Mouse (Mus musculus): ENCODE data around the gene Tagln2. TPM values are rescaled to one million over a fixed set of nuclear protein-coding genes. Genes with fewer than 3 reads are reported as not detected.

Tagln2 gene
- polyA plus RNA-seq, 1 experiment from 2014 or later: 187 TPM

- ATAC-seq (ENCODE audit: low read depth): no peak
- Histone ChIP-seq H3K27ac (replicated peaks) (no peak overlapping the region), H3K4me1 (replicated peaks) (peaks cover 18% of the 10 kb centered on the region), H3K9ac (no peak overlapping the region), H3K36me3 (peaks cover 71% of the 10 kb centered on the region), H3K9me3 (no peaks in the 10 kb centered on the region), H3K4me2 (no peak overlapping the region), H3K27me3 (peaks cover 7% of the 10 kb centered on the region), H3K4me3 (no peak overlapping the region)
- 76% methylated on average over 6 of the region's 6 CpGs for WGBS
These were observed 6.3 kb upstream of the Tagln2 start for GRCm38 (mm10) chr1:172493516-172493915.

DNA sequence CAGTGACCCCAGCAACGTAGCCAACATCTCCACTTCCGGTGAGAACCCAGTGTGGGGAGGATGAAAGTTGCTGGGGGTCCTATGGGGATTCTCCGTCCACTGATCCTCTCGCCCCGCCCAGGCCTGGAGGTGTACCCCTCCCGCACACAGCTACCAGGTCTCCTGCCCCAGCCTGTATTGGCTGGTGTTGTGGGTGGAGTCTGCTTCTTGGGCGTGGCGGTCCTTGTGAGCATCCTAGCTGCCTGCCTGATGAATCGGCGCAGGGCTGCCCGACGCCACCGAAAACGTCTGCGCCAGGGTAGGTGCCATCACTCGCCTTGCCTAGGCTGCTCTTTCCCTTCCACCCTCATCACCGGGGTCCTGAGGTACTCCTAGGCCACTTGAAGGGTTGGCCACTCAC, 3.8 kb upstream of the Tagln2 start:
- 89% methylated on average over 17 of the region's 17 CpGs for WGBS
- peaks cover 74% of the 10 kb centered on the region for H3K36me3 ChIP-seq

GRCm38 (mm10) chr1:172497428-172497827, 2.4 kb upstream of the Tagln2 start:
- 77% methylated on average over 10 of the region's 10 CpGs for WGBS
- H3K36me3 ChIP-seq: peaks cover 64% of the 10 kb centered on the region
- H3K9ac ChIP-seq: no peak overlapping the region
- H3K4me3 ChIP-seq: no peak overlapping the region
- H3K27ac ChIP-seq (replicated peaks): no peak overlapping the region
- no peak for ATAC-seq (ENCODE audit: low read depth)
- H3K4me1 ChIP-seq (replicated peaks): peaks cover 31% of the 10 kb centered on the region
- peaks cover 43% of the 10 kb centered on the region for H3K27me3 ChIP-seq
- no peak overlapping the region for H3K4me2 ChIP-seq
- no peaks in the 10 kb centered on the region for H3K9me3 ChIP-seq

More for the DNA sequence above, 3.8 kb upstream of the Tagln2 start:
- no peak overlapping the region for H3K27ac ChIP-seq (replicated peaks)
- no peak overlapping the region for H3K9ac ChIP-seq
- no peak overlapping the region for H3K4me2 ChIP-seq
- no peak overlapping the region for H3K4me3 ChIP-seq
- peaks cover 22% of the 10 kb centered on the region for H3K4me1 ChIP-seq (replicated peaks)
- peaks cover 30% of the 10 kb centered on the region for H3K27me3 ChIP-seq
- ATAC-seq (ENCODE audit: low read depth): no peak
- H3K9me3 ChIP-seq: no peaks in the 10 kb centered on the region

- no peaks in the 10 kb centered on the region for H3K9me3 ChIP-seq
- H3K4me3 ChIP-seq: peak overlapping the region; percentile 41
- peak overlapping the region; percentile 74 for H3K27ac ChIP-seq (replicated peaks)
- H3K4me1 ChIP-seq (replicated peaks): peaks cover 57% of the 10 kb centered on the region
- peak overlapping the region; percentile 61 for H3K4me2 ChIP-seq
- H3K9ac ChIP-seq: peak overlapping the region; percentile 71
- peaks cover 35% of the 10 kb centered on the region for H3K36me3 ChIP-seq
- under 1% methylated on average over 56 of the region's 56 CpGs for WGBS
- H3K27me3 ChIP-seq: peaks cover 43% of the 10 kb centered on the region
- ATAC-seq (ENCODE audit: low read depth): peak; percentile 8; the same call in 1 of the 2 replicates
These were observed 864 bp downstream of the Tagln2 start for GRCm38 (mm10) chr1:172500451-172501370.

GRCm38 (mm10) chr1:172501371-172502144, 1.7 kb downstream of the Tagln2 start:
- peaks cover 43% of the 10 kb centered on the region for H3K27me3 ChIP-seq
- H3K4me1 ChIP-seq (replicated peaks): peaks cover 57% of the 10 kb centered on the region
- peak overlapping the region; percentile 61 for H3K4me2 ChIP-seq
- H3K9ac ChIP-seq: peak overlapping the region; percentile 71
- H3K9me3 ChIP-seq: no peaks in the 10 kb centered on the region
- peak overlapping the region; percentile 76 for H3K27ac ChIP-seq (replicated peaks)
- WGBS: 23% methylated on average over 13 of the region's 13 CpGs
- peak; percentile 17 for ATAC-seq (ENCODE audit: low read depth)
- H3K36me3 ChIP-seq: peaks cover 29% of the 10 kb centered on the region
- H3K4me3 ChIP-seq: peak overlapping the region; percentile 41

DNA sequence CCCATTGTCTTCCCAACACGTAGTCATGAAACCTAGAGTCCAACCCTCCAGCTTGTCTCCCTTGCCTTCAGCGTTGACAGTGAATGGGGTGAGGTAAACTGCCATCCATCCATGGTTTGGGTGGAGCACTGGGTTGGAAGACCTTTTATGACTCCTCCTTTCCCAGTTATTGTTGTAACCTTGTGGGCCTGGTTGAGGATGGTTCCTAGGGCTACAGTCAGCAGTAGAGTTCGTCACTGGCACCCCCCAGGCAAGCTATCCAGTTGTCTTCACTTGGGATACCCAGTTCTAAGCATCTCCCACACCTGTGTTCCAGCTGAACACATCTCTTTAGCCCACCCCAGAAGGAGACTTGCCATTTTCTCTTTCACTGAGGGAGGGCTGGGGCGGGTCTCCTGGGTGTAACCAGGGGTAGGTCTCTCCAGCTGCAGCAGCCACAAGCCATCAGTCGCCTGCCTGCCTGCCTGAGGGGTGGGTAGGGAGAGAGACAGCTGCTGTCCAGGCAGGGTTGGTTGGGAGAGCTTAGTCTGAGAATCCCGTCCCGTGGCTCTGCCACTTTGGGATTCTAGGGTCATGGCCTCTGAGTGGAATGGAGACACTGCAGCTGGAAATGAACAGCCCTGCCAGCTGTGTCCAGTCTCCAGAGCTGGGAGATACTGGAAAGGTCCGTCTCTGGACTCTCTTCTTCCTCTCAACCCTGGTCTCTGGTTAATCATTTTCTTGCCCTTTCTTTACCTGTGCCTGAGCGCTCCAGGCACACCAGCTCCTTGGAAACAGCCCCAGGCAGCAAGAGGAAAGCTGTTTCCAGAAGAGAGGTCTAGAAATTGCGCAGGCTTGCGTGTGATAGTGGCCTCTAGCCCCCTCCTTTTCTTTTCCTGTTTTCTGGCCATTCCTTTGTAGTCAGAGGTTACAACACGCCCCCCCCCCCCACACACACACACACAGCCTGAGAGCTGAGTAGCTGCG, 2.6 kb downstream of the Tagln2 start:
- H3K9ac ChIP-seq: peak overlapping the region; percentile 49
- peak overlapping the region; percentile 41 for H3K4me3 ChIP-seq
- H3K36me3 ChIP-seq: peaks cover 20% of the 10 kb centered on the region
- peak overlapping the region; percentile 76 for H3K27ac ChIP-seq (replicated peaks)
- no peak for ATAC-seq (ENCODE audit: low read depth)
- peaks cover 43% of the 10 kb centered on the region for H3K27me3 ChIP-seq
- H3K4me1 ChIP-seq (replicated peaks): peaks cover 57% of the 10 kb centered on the region
- H3K4me2 ChIP-seq: peak overlapping the region; percentile 61
- WGBS: 22% methylated on average over 12 of the region's 13 CpGs
- no peaks in the 10 kb centered on the region for H3K9me3 ChIP-seq

- peak; percentile 9 for ATAC-seq (ENCODE audit: low read depth)
These were observed 3.5 kb downstream of the Tagln2 start for GRCm38 (mm10) chr1:172503111-172503997.

DNA sequence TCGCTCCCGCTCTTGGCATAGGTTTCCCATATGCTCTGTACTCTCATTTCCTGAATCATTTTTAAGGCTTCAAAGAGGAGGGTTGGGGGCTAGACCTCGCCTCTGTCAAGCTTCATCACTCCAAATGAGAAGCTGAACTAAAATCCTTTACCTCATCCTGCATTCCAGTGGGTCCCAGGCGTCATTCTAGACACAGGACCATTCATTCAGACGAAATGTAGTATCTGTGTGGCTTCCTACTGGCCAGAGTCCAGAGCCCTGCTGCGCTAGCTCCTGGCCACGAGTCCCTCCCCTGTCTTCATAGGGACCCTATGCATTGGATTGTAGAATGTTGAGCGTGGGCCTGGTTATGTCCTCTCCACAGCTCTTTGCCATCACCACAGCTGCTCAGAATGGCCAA, 4.9 kb downstream of the Tagln2 start:
- no peak overlapping the region for H3K4me3 ChIP-seq
- H3K4me1 ChIP-seq (replicated peaks): peaks cover 58% of the 10 kb centered on the region
- ATAC-seq (ENCODE audit: low read depth): no peak
- peaks cover 7% of the 10 kb centered on the region; the same call in 1 of the 2 replicates for H3K36me3 ChIP-seq
- H3K27ac ChIP-seq (replicated peaks): peak overlapping the region; percentile 52
- WGBS: 75% methylated on average over 8 of the region's 8 CpGs
- no peaks in the 10 kb centered on the region for H3K9me3 ChIP-seq
- 0 out of 2 replicates have a peak overlapping the region, but pooled peaks have one; percentile 27 for H3K4me2 ChIP-seq
- H3K27me3 ChIP-seq: peaks cover 26% of the 10 kb centered on the region
- H3K9ac ChIP-seq: 0 out of 2 replicates have a peak overlapping the region, but pooled peaks have one; percentile 45

More at GRCm38 (mm10) chr1:172503111-172503997, 3.5 kb downstream of the Tagln2 start:
- WGBS: 23% methylated on average over 14 of the region's 14 CpGs
- peak overlapping the region; percentile 61 for H3K4me2 ChIP-seq
- H3K9me3 ChIP-seq: no peaks in the 10 kb centered on the region
- peaks cover 11% of the 10 kb centered on the region for H3K36me3 ChIP-seq
- peaks cover 37% of the 10 kb centered on the region for H3K27me3 ChIP-seq
- peak overlapping the region; percentile 41; the same call in 1 of the 2 replicates for H3K4me3 ChIP-seq
- H3K9ac ChIP-seq: peak overlapping the region; percentile 49
- peak overlapping the region; percentile 76 for H3K27ac ChIP-seq (replicated peaks)
- peaks cover 62% of the 10 kb centered on the region for H3K4me1 ChIP-seq (replicated peaks)

DNA sequence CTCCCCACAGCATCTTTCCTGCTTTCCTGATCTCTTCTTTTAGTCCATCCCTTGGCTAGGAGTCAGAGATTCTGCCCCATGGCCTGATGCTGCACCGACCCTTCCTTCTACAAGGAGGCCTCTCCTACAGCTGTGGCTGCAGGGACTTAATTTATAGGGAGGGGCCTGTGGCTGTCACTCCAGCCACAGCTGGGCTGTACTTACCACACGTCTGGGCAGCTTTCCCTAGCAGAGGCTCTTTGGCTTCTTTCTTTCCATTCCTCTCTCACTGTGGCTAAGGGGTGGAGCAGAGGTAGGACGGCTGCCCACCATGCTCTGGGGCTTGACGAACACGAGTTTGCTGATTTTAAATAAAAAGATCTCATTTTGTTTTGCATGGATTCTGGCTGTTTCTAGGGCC, 7.2 kb downstream of the Tagln2 start:
- peaks cover 5% of the 10 kb centered on the region; the same call in 1 of the 2 replicates for H3K27me3 ChIP-seq
- H3K4me3 ChIP-seq: no peak overlapping the region
- H3K4me2 ChIP-seq: no peak overlapping the region
- peaks cover 40% of the 10 kb centered on the region for H3K4me1 ChIP-seq (replicated peaks)
- H3K27ac ChIP-seq (replicated peaks): no peak overlapping the region
- no peak overlapping the region for H3K9ac ChIP-seq
- ATAC-seq (ENCODE audit: low read depth): no peak
- H3K36me3 ChIP-seq: peaks cover 7% of the 10 kb centered on the region; the same call in 1 of the 2 replicates
- 63% methylated on average over 5 of the region's 5 CpGs for WGBS
- H3K9me3 ChIP-seq: no peaks in the 10 kb centered on the region

- H3K27me3 ChIP-seq: no peaks in the 10 kb centered on the region
- no peak overlapping the region for H3K4me2 ChIP-seq
- H3K27ac ChIP-seq (replicated peaks): no peak overlapping the region
- no peak for ATAC-seq (ENCODE audit: low read depth)
- no peaks in the 10 kb centered on the region for H3K9me3 ChIP-seq
- H3K36me3 ChIP-seq: peaks cover 7% of the 10 kb centered on the region; the same call in 1 of the 2 replicates
- 92% methylated on average over 3 of the region's 3 CpGs for WGBS
- H3K4me3 ChIP-seq: no peak overlapping the region
- H3K9ac ChIP-seq: no peak overlapping the region
- H3K4me1 ChIP-seq (replicated peaks): peaks cover 33% of the 10 kb centered on the region
These were observed 7.9 kb downstream of the Tagln2 start for GRCm38 (mm10) chr1:172507701-172508100.
